14 mouse cellular contexts compared by ENCODE assay signal in genomic region chr10:80666837-80667412, GRCm38 (mm10). TPM values are rescaled to one million over a fixed set of nuclear protein-coding genes. Genes with fewer than 3 reads are reported as not detected.
A peak's percentile ranks its signal among the peaks of the same experiment; 100 is the strongest.
DNase-seq lines count a peak whose midpoint lies in the region; ATAC-seq and TF ChIP-seq lines count a peak whose summit lies in the region.
"Had no signal": no experiment of that assay in that cellular context is flagged by ENCODE, and none has a peak within 500 bp of the region (broad histone marks: within the 10 kb centered on the region; RNA-seq: fewer than 3 reads in every experiment).

No protein-coding gene starts in this region.

- 0 out of 2 replicates have a peak overlapping the region, but pooled peaks have one; percentile 52 for H3K9ac ChIP-seq in heart, embryonic 13.5 days
- no peak overlapping the region for H3K9ac ChIP-seq in midbrain, embryonic 11.5 days (ENCODE audit: low read length)
- H3K9ac ChIP-seq in stomach, postnatal 0 days (ENCODE audit: low read length), result no peak overlapping the region
- H3K9ac ChIP-seq: hindbrain, embryonic 15.5 days had no signal

- H3K27me3 ChIP-seq in heart, embryonic 13.5 days (replicated peaks), result no peaks in the 10 kb centered on the region
- H3K27me3 ChIP-seq in midbrain, embryonic 10.5 days (ENCODE audit: low read depth, poor library complexity, severe bottlenecking), result no peaks in the 10 kb centered on the region
- H3K27me3 ChIP-seq in midbrain, embryonic 11.5 days (ENCODE audit: control insufficient read depth, insufficient read depth, low read length), result no peaks in the 10 kb centered on the region
- no peaks in the 10 kb centered on the region for H3K27me3 ChIP-seq in stomach, postnatal 0 days (ENCODE audit: control insufficient read depth, insufficient read depth, low read length)
- H3K27me3 ChIP-seq: hindbrain, embryonic 15.5 days had no signal

- no peak overlapping the region for H3K4me2 ChIP-seq in heart, embryonic 13.5 days
- no peak overlapping the region for H3K4me2 ChIP-seq in midbrain, embryonic 11.5 days
- H3K4me2 ChIP-seq in stomach, postnatal 0 days (replicated peaks; ENCODE audit: low read depth), result no peak overlapping the region
- H3K4me2 ChIP-seq: hindbrain, embryonic 15.5 days had no signal

- TF ChIP-seq CTCF in stomach, postnatal 0 days (IDR thresholded peaks at IDR 0.05; ENCODE audit: low read depth), result no peak

- no peak overlapping the region for H3K4me3 ChIP-seq in heart, embryonic 13.5 days
- H3K4me3 ChIP-seq in midbrain, embryonic 10.5 days, result peak overlapping the region; percentile 11; the same call in 1 of the 2 replicates
- H3K4me3 ChIP-seq in midbrain, embryonic 11.5 days (ENCODE audit: low read depth, low read length), result no peak overlapping the region
- H3K4me3 ChIP-seq in stomach, postnatal 0 days (ENCODE audit: low read depth, low read length), result no peak overlapping the region
- H3K4me3 ChIP-seq: hindbrain, embryonic 15.5 days had no signal

- H3K36me3 ChIP-seq in heart, embryonic 13.5 days, result peaks cover 66% of the 10 kb centered on the region
- peaks cover 68% of the 10 kb centered on the region for H3K36me3 ChIP-seq in midbrain, embryonic 10.5 days
- peaks cover 43% of the 10 kb centered on the region for H3K36me3 ChIP-seq in midbrain, embryonic 11.5 days (ENCODE audit: control insufficient read depth, insufficient read depth, low read length)
- peaks cover 54% of the 10 kb centered on the region for H3K36me3 ChIP-seq in stomach, postnatal 0 days (ENCODE audit: control insufficient read depth, insufficient read depth, low read length)

- H3K27ac ChIP-seq in heart, embryonic 13.5 days (replicated peaks), result no peak overlapping the region
- no peak overlapping the region for H3K27ac ChIP-seq in midbrain, embryonic 10.5 days (replicated peaks)
- no peak overlapping the region for H3K27ac ChIP-seq in midbrain, embryonic 11.5 days (ENCODE audit: low read depth, low read length)
- H3K27ac ChIP-seq in stomach, postnatal 0 days (replicated peaks), result peak overlapping the region; percentile 94; the same call in 1 of the 2 replicates
- H3K27ac ChIP-seq: hindbrain, embryonic 15.5 days had no signal

- intact Hi-C loops in gastrocnemius, postnatal 36 days (cut with DNase I), result no loop called here

- peaks cover 57% of the 10 kb centered on the region for H3K4me1 ChIP-seq in heart, embryonic 13.5 days
- H3K4me1 ChIP-seq in midbrain, embryonic 10.5 days, result peaks cover 29% of the 10 kb centered on the region
- 0 out of 2 replicates have a peak, but pooled peaks cover 3% of the 10 kb centered on the region for H3K4me1 ChIP-seq in midbrain, embryonic 11.5 days (ENCODE audit: control insufficient read depth, insufficient read depth, low read length)
- H3K4me1 ChIP-seq in stomach, postnatal 0 days (replicated peaks; ENCODE audit: control insufficient read depth, insufficient read depth), result peaks cover 7% of the 10 kb centered on the region; the same call in 1 of the 2 replicates

- WGBS in heart, embryonic 13.5 days, result 77% methylated on average over 19 of the region's 19 CpGs
- WGBS in midbrain, embryonic 10.5 days, result 86% methylated on average over 19 of the region's 19 CpGs
- WGBS in midbrain, embryonic 11.5 days, result 81% methylated on average over 19 of the region's 19 CpGs
- 66% methylated on average over 19 of the region's 19 CpGs for WGBS in stomach, postnatal 0 days

- no peak for DNase-seq in heart, adult 9 months (ENCODE audit: low spot score in 2 of 2)
- DNase-seq in midbrain, embryonic 10.5 days (ENCODE audit: low spot score), result no peak
- DNase-seq in midbrain, embryonic 11.5 days (ENCODE audit: low spot score, missing footprints), result no peak
- peak; percentile 42 to 46 for DNase-seq in gastrocnemius, postnatal 36 days
- no peak for DNase-seq in stomach, postnatal 0 days (ENCODE audit: low spot score)
- DNase-seq in adrenal gland, postnatal 25 days, result no peak
- DNase-seq in layer of hippocampus, postnatal 10 days (ENCODE audit: low spot score in 2 of 2), result no peak
- DNase-seq: adrenal gland, adult 8-10 months; cerebellum, postnatal 25 days; heart, postnatal 10 days; retina, postnatal 1 day; thymus, postnatal 14 days had no signal

- ATAC-seq in heart, embryonic 13.5 days (ENCODE audit: extremely low read depth, insufficient number of reproducible peaks, low FRiP score, low TSS enrichment), result no peak
- ATAC-seq in midbrain, embryonic 11.5 days (ENCODE audit: low FRiP score), result no peak
- ATAC-seq in stomach, postnatal 0 days (ENCODE audit: low FRiP score, low TSS enrichment), result no peak

- H3K9me3 ChIP-seq in heart, embryonic 13.5 days, result no peaks in the 10 kb centered on the region
- no peaks in the 10 kb centered on the region for H3K9me3 ChIP-seq in midbrain, embryonic 10.5 days (replicated peaks)
- H3K9me3 ChIP-seq in midbrain, embryonic 11.5 days (ENCODE audit: control insufficient read depth, low read length), result no peaks in the 10 kb centered on the region
- no peaks in the 10 kb centered on the region for H3K9me3 ChIP-seq in stomach, postnatal 0 days (ENCODE audit: control insufficient read depth, low read length)
- H3K9me3 ChIP-seq: hindbrain, embryonic 15.5 days had no signal

- TF ChIP-seq EP300 in stomach, postnatal 0 days (optimal IDR thresholded peaks at IDR 0.05), result no peak

RNA-seq across cellular contexts. Expression of gene Btbd2, which starts 10.1 kb away (rescaled TPM):
- polyA plus RNA-seq in heart, embryonic 13.5 days (2015; fragmentation: Nextera tagmentation; extraction: Ambion mirVana), result 50.9 and 53.7 TPM in 2 replicates
- polyA plus RNA-seq in midbrain, embryonic 10.5 days (2016; fragmentation: Nextera tagmentation; extraction: Ambion mirVana), result 70.3 and 75.2 TPM in 2 replicates
- polyA plus RNA-seq in midbrain, embryonic 11.5 days (2014; fragmentation: Nextera tagmentation; extraction: Ambion mirVana), result 43.8 and 51.7 TPM in 2 replicates
- 10 to 100 TPM; 32.1 to 33.5 TPM for total RNA-seq in gastrocnemius, postnatal 36 days (2021)
- 28.3 and 30.0 TPM in 2 replicates for polyA plus RNA-seq in stomach, postnatal 0 days (2015; fragmentation: Nextera tagmentation; extraction: Ambion mirVana)
- total RNA-seq in adrenal gland, postnatal 25 days (2021), result 68.4 and 79.2 TPM in 2 replicates
- total RNA-seq in layer of hippocampus, postnatal 10 days (2021), result 10 to 100 TPM; 84.4 to 90.6 TPM

RNA-seq across cellular contexts. Expression of gene Mknk2, which starts 11.0 kb away (rescaled TPM):
- polyA plus RNA-seq in heart, embryonic 13.5 days (2015; fragmentation: Nextera tagmentation; extraction: Ambion mirVana), result 78.2 and 78.7 TPM in 2 replicates
- polyA plus RNA-seq in midbrain, embryonic 10.5 days (2016; fragmentation: Nextera tagmentation; extraction: Ambion mirVana), result 82.7 and 84.7 TPM in 2 replicates
- 42.0 and 49.4 TPM in 2 replicates for polyA plus RNA-seq in midbrain, embryonic 11.5 days (2014; fragmentation: Nextera tagmentation; extraction: Ambion mirVana)
- 100 to 1,000 TPM; 216 to 227 TPM for total RNA-seq in gastrocnemius, postnatal 36 days (2021)
- polyA plus RNA-seq in stomach, postnatal 0 days (2015; fragmentation: Nextera tagmentation; extraction: Ambion mirVana), result 55.2 and 61.7 TPM in 2 replicates
- 155 and 164 TPM in 2 replicates for total RNA-seq in adrenal gland, postnatal 25 days (2021)
- total RNA-seq in layer of hippocampus, postnatal 10 days (2021), result 10 to 100 TPM; 48.5 to 53.2 TPM

RNA-seq across cellular contexts. Expression of gene Mob3a, which starts 34.9 kb away (rescaled TPM):
- polyA plus RNA-seq in heart, embryonic 13.5 days (2015; fragmentation: Nextera tagmentation; extraction: Ambion mirVana), result 26.0 and 27.2 TPM in 2 replicates
- polyA plus RNA-seq in midbrain, embryonic 10.5 days (2016; fragmentation: Nextera tagmentation; extraction: Ambion mirVana), result 69.9 and 73.9 TPM in 2 replicates
- polyA plus RNA-seq in midbrain, embryonic 11.5 days (2014; fragmentation: Nextera tagmentation; extraction: Ambion mirVana), result 50.2 and 52.7 TPM in 2 replicates
- total RNA-seq in gastrocnemius, postnatal 36 days (2021), result 1 to 10 TPM; 3.4 to 3.6 TPM
- 22.9 and 23.9 TPM in 2 replicates for polyA plus RNA-seq in stomach, postnatal 0 days (2015; fragmentation: Nextera tagmentation; extraction: Ambion mirVana)
- 15.2 and 18.8 TPM in 2 replicates for total RNA-seq in adrenal gland, postnatal 25 days (2021)
- total RNA-seq in layer of hippocampus, postnatal 10 days (2021), result 10 to 100 TPM; 21.2 to 22.5 TPM

RNA-seq across cellular contexts. Expression of gene Izumo4, which starts 35.1 kb away (rescaled TPM):
- polyA plus RNA-seq in heart, embryonic 13.5 days (2015; fragmentation: Nextera tagmentation; extraction: Ambion mirVana), result 12.7 and 13.5 TPM in 2 replicates
- 8.9 and 15.7 TPM in 2 replicates for polyA plus RNA-seq in midbrain, embryonic 10.5 days (2016; fragmentation: Nextera tagmentation; extraction: Ambion mirVana)
- polyA plus RNA-seq in midbrain, embryonic 11.5 days (2014; fragmentation: Nextera tagmentation; extraction: Ambion mirVana), result 6.7 and 6.9 TPM in 2 replicates
- 1 to 10 TPM; 1.2 to 2.7 TPM for total RNA-seq in gastrocnemius, postnatal 36 days (2021)
- 14.8 and 18.0 TPM in 2 replicates for polyA plus RNA-seq in stomach, postnatal 0 days (2015; fragmentation: Nextera tagmentation; extraction: Ambion mirVana)
- total RNA-seq in adrenal gland, postnatal 25 days (2021), result 21.6 and 37.1 TPM in 2 replicates
- 10 to 100 TPM; 51.0 to 69.9 TPM for total RNA-seq in layer of hippocampus, postnatal 10 days (2021)

RNA-seq across cellular contexts. Expression of gene Csnk1g2, which starts 44.3 kb away (rescaled TPM):
- 87.5 and 89.0 TPM in 2 replicates for polyA plus RNA-seq in heart, embryonic 13.5 days (2015; fragmentation: Nextera tagmentation; extraction: Ambion mirVana)
- polyA plus RNA-seq in midbrain, embryonic 10.5 days (2016; fragmentation: Nextera tagmentation; extraction: Ambion mirVana), result 131 and 151 TPM in 2 replicates
- 73.6 and 86.9 TPM in 2 replicates for polyA plus RNA-seq in midbrain, embryonic 11.5 days (2014; fragmentation: Nextera tagmentation; extraction: Ambion mirVana)
- total RNA-seq in gastrocnemius, postnatal 36 days (2021), result 10 to 100 TPM; 84.0 to 90.0 TPM
- polyA plus RNA-seq in stomach, postnatal 0 days (2015; fragmentation: Nextera tagmentation; extraction: Ambion mirVana), result 75.4 and 83.9 TPM in 2 replicates
- 127 and 157 TPM in 2 replicates for total RNA-seq in adrenal gland, postnatal 25 days (2021)
- total RNA-seq in layer of hippocampus, postnatal 10 days (2021), result 100 to 1,000 TPM; 146 to 157 TPM

Comparison
In these comparisons a context has a peak if more than half of its experiments do, and no peak if none do; other contexts are left out.
1. DNase-seq: peak in gastrocnemius, postnatal 36 days (2 of 2); none in heart, adult 9 months (0 of 2), midbrain, embryonic 10.5 days (single experiment), midbrain, embryonic 11.5 days (single experiment), stomach, postnatal 0 days (single experiment), adrenal gland, postnatal 25 days (single experiment) and layer of hippocampus, postnatal 10 days (0 of 2).